Mouse (Mus musculus): Measurements from ENCODE around the gene Tgfb2. TPM values are rescaled to one million over a fixed set of nuclear protein-coding genes. Genes with fewer than 3 reads are reported as not detected.
A peak's percentile ranks its signal among the peaks of the same experiment; 100 is the strongest.

Gene Tgfb2
- polyA plus RNA-seq, 1 experiment from 2014 or later: 15.4 TPM

GRCm38 (mm10) chr1:186658783-186659182 lies 47.0 kb downstream of the Tgfb2 start:
- 56% methylated on average over 11 of the region's 11 CpGs for WGBS
- no peak for TF ChIP-seq CTCF (IDR thresholded peaks at IDR 0.05; ENCODE audit: low read depth)
- H3K4me2 ChIP-seq (ENCODE audit: low read length): no peak overlapping the region
- H3K27me3 ChIP-seq (ENCODE audit: insufficient read depth, low read length): no peaks in the 10 kb centered on the region
- no peak overlapping the region for H3K9ac ChIP-seq (ENCODE audit: low read depth, low read length)
- H3K4me1 ChIP-seq (replicated peaks; ENCODE audit: insufficient read depth, low read length): no peaks in the 10 kb centered on the region; the same call in 1 of the 2 replicates
- ATAC-seq (replicated peaks; ENCODE audit: low FRiP score, low read depth): no peak
- no peak for DNase-seq (ENCODE audit: low spot score)
- no peaks in the 10 kb centered on the region for H3K9me3 ChIP-seq (replicated peaks; ENCODE audit: low read length)
- no peak overlapping the region for H3K4me3 ChIP-seq (replicated peaks; ENCODE audit: low read depth, low read length)
- H3K27ac ChIP-seq: no peak overlapping the region
- no peaks in the 10 kb centered on the region for H3K36me3 ChIP-seq (ENCODE audit: insufficient read depth, low read length)

GRCm38 (mm10) chr1:186657559-186658219 lies 48.1 kb downstream of the Tgfb2 start:
- Histone ChIP-seq H3K27ac (no peak overlapping the region), H3K4me1 (replicated peaks; ENCODE audit: insufficient read depth, low read length) (peaks cover 4% of the 10 kb centered on the region; the same call in 1 of the 2 replicates), H3K9ac (ENCODE audit: low read depth, low read length) (no peak overlapping the region), H3K9me3 (replicated peaks; ENCODE audit: low read length) (no peaks in the 10 kb centered on the region), H3K4me3 (replicated peaks; ENCODE audit: low read depth, low read length) (no peak overlapping the region), H3K27me3 (ENCODE audit: insufficient read depth, low read length) (no peaks in the 10 kb centered on the region), H3K4me2 (ENCODE audit: low read length) (no peak overlapping the region), H3K36me3 (ENCODE audit: insufficient read depth, low read length) (no peaks in the 10 kb centered on the region)
- DNase-seq (ENCODE audit: low spot score): no peak
- 93% methylated on average over 16 of the region's 16 CpGs for WGBS
- TF ChIP-seq CTCF (IDR thresholded peaks at IDR 0.05; ENCODE audit: low read depth): no peak
- ATAC-seq (replicated peaks; ENCODE audit: low FRiP score, low read depth): no peak

- H3K4me2 ChIP-seq (ENCODE audit: low read length): no peak overlapping the region
- no peaks in the 10 kb centered on the region for H3K9me3 ChIP-seq (replicated peaks; ENCODE audit: low read length)
- no peak overlapping the region for H3K9ac ChIP-seq (ENCODE audit: low read depth, low read length)
- ATAC-seq (replicated peaks; ENCODE audit: low FRiP score, low read depth): no peak
- no peak overlapping the region for H3K4me3 ChIP-seq (replicated peaks; ENCODE audit: low read depth, low read length)
- TF ChIP-seq CTCF (IDR thresholded peaks at IDR 0.05; ENCODE audit: low read depth): no peak
- H3K27ac ChIP-seq: no peak overlapping the region
- H3K36me3 ChIP-seq (ENCODE audit: insufficient read depth, low read length): no peaks in the 10 kb centered on the region
- 84% methylated on average over 5 of the region's 5 CpGs for WGBS
- no peak for DNase-seq (ENCODE audit: low spot score)
- peaks cover 4% of the 10 kb centered on the region; the same call in 1 of the 2 replicates for H3K4me1 ChIP-seq (replicated peaks; ENCODE audit: insufficient read depth, low read length)
- H3K27me3 ChIP-seq (ENCODE audit: insufficient read depth, low read length): no peaks in the 10 kb centered on the region
Observed at GRCm38 (mm10) chr1:186656732-186657329, 49.0 kb downstream of the Tgfb2 start.

- ATAC-seq (replicated peaks; ENCODE audit: low FRiP score, low read depth) (no peak), DNase-seq (ENCODE audit: low spot score) (no peak)
- Histone ChIP-seq H3K36me3 (ENCODE audit: insufficient read depth, low read length) (no peaks in the 10 kb centered on the region), H3K4me1 (replicated peaks; ENCODE audit: insufficient read depth, low read length) (peaks cover 4% of the 10 kb centered on the region; the same call in 1 of the 2 replicates), H3K4me2 (ENCODE audit: low read length) (no peak overlapping the region), H3K27me3 (ENCODE audit: insufficient read depth, low read length) (no peaks in the 10 kb centered on the region), H3K9ac (ENCODE audit: low read depth, low read length) (no peak overlapping the region), H3K9me3 (replicated peaks; ENCODE audit: low read length) (no peaks in the 10 kb centered on the region), H3K4me3 (replicated peaks; ENCODE audit: low read depth, low read length) (no peak overlapping the region), H3K27ac (no peak overlapping the region)
- no peak for TF ChIP-seq CTCF (IDR thresholded peaks at IDR 0.05; ENCODE audit: low read depth)
- 38% methylated on average over 1 of the region's 1 CpGs for WGBS
Observed at GRCm38 (mm10) chr1:186656201-186656600, 49.6 kb downstream of the Tgfb2 start.

GRCm38 (mm10) chr1:186655096-186655495 lies 50.7 kb downstream of the Tgfb2 start:
- WGBS: 90% methylated on average over 4 of the region's 4 CpGs
- H3K4me1 ChIP-seq (replicated peaks; ENCODE audit: insufficient read depth, low read length): peaks cover 4% of the 10 kb centered on the region; the same call in 1 of the 2 replicates
- DNase-seq (ENCODE audit: low spot score) (no peak), ATAC-seq (replicated peaks; ENCODE audit: low FRiP score, low read depth) (no peak)
- H3K36me3 ChIP-seq (ENCODE audit: insufficient read depth, low read length): no peaks in the 10 kb centered on the region
- no peak overlapping the region for H3K9ac ChIP-seq (ENCODE audit: low read depth, low read length)
- no peaks in the 10 kb centered on the region for H3K27me3 ChIP-seq (ENCODE audit: insufficient read depth, low read length)
- H3K4me3 ChIP-seq (replicated peaks; ENCODE audit: low read depth, low read length): no peak overlapping the region
- H3K9me3 ChIP-seq (replicated peaks; ENCODE audit: low read length): no peaks in the 10 kb centered on the region
- no peak overlapping the region for H3K4me2 ChIP-seq (ENCODE audit: low read length)
- no peak for TF ChIP-seq CTCF (IDR thresholded peaks at IDR 0.05; ENCODE audit: low read depth)
- no peak overlapping the region for H3K27ac ChIP-seq

- no peak overlapping the region for H3K4me3 ChIP-seq (replicated peaks; ENCODE audit: low read depth, low read length)
- DNase-seq (ENCODE audit: low spot score) (no peak), ATAC-seq (replicated peaks; ENCODE audit: low FRiP score, low read depth) (no peak)
- H3K9me3 ChIP-seq (replicated peaks; ENCODE audit: low read length): no peaks in the 10 kb centered on the region
- H3K9ac ChIP-seq (ENCODE audit: low read depth, low read length): no peak overlapping the region
- no peaks in the 10 kb centered on the region for H3K36me3 ChIP-seq (ENCODE audit: insufficient read depth, low read length)
- peaks cover 4% of the 10 kb centered on the region; the same call in 1 of the 2 replicates for H3K4me1 ChIP-seq (replicated peaks; ENCODE audit: insufficient read depth, low read length)
- H3K4me2 ChIP-seq (ENCODE audit: low read length): peak overlapping the region; percentile 18; the same call in 1 of the 2 replicates
- no peak overlapping the region for H3K27ac ChIP-seq
- no peak for TF ChIP-seq CTCF (IDR thresholded peaks at IDR 0.05; ENCODE audit: low read depth)
- 50% methylated on average over 8 of the region's 8 CpGs for WGBS
- H3K27me3 ChIP-seq (ENCODE audit: insufficient read depth, low read length): no peaks in the 10 kb centered on the region
Observed at GRCm38 (mm10) chr1:186652208-186652607, 53.6 kb downstream of the Tgfb2 start.
